Mouse (Mus musculus) MEL (cell line): Measurements from ENCODE around the gene Gtf3c2. TPM values are rescaled to one million over a fixed set of nuclear protein-coding genes. Genes with fewer than 3 reads are reported as not detected.
A peak's percentile ranks its signal among the peaks of the same experiment; 100 is the strongest.

Experiments used
- DNase-seq: peaks from one replicate; pipeline ENCODE4 v3.0.0; 2011; ENCODE audit warnings: low read depth, low spot score
- H3K27ac ChIP-seq: 2 replicates; pipeline ENCODE4 v1.5.1; 2012; ENCODE audit warnings: low read depth, mild to moderate bottlenecking, control low read depth, low read length, moderate library complexity; ENCODE audit not compliant: control insufficient read depth
- H3K27me3 ChIP-seq, 2 experiments: fragments of 150-350 bp in 1 of 2; sonication (generic) in 1 of 2; 2 replicates each; pipeline ENCODE4 v1.6.1; 2012; ENCODE audit warnings: low read length in 2 of 2, mild to moderate bottlenecking in 2 of 2, improper control_type of control experiment in 1 of 2, moderate library complexity in 1 of 2; ENCODE audit not compliant: insufficient read depth in 2 of 2, control insufficient read depth in 1 of 2
- H3K36me3 ChIP-seq, 2 experiments: 2 replicates each; pipeline ENCODE4 v1.6.1; 2012 to 2014; ENCODE audit warnings: low read length in 2 of 2, improper control_type of control experiment in 1 of 2, inconsistent platforms in 1 of 2, mild to moderate bottlenecking in 1 of 2; ENCODE audit not compliant: insufficient read depth in 2 of 2, control insufficient read depth in 1 of 2
- H3K4me1 ChIP-seq, 2 experiments: fragments of 150-350 bp in 1 of 2; sonication (generic) in 1 of 2; 2 replicates each; pipeline ENCODE4 v1.6.1; 2012; ENCODE audit warnings: low read length in 2 of 2, improper control_type of control experiment in 1 of 2, mild to moderate bottlenecking in 1 of 2; ENCODE audit not compliant: insufficient read depth in 2 of 2, control insufficient read depth in 1 of 2
- H3K4me3 ChIP-seq, 2 experiments: fragments of 150-350 bp in 1 of 2; sonication (generic) in 1 of 2; 2 replicates each; pipeline ENCODE4 v1.5.1; 2012; ENCODE audit warnings: low read depth in 2 of 2, low read length in 2 of 2, mild to moderate bottlenecking in 2 of 2, moderate library complexity in 2 of 2, control low read depth in 1 of 2, improper control_type of control experiment in 1 of 2; ENCODE audit not compliant: control insufficient read depth in 1 of 2, insufficient read depth in 1 of 2
- H3K79me2 ChIP-seq: 2 replicates; pipeline ENCODE4 v1.6.1; 2012; ENCODE audit warnings: mild to moderate bottlenecking, low read length, moderate library complexity; ENCODE audit not compliant: control insufficient read depth, poor library complexity, insufficient read depth
- H3K9ac ChIP-seq: 2 replicates; pipeline ENCODE4 v1.6.1; 2012; ENCODE audit warnings: low read depth, mild to moderate bottlenecking, control low read depth, low read length, moderate library complexity; ENCODE audit not compliant: control insufficient read depth, poor library complexity, severe bottlenecking
- H3K9me3 ChIP-seq: fragments of 150-350 bp; sonication (generic); replicated peaks from 2 replicates; pipeline ENCODE4 v1.6.1; 2012; ENCODE audit warnings: mild to moderate bottlenecking, low read length, improper control_type of control experiment, moderate library complexity; ENCODE audit not compliant: insufficient read depth
- BHLHE40 ChIP-seq: IDR thresholded peaks from 2 replicates; pipeline ENCODE4 v1.6.1; 2012; ENCODE audit warnings: low read depth, mild to moderate bottlenecking, inconsistent platforms, low read length, improper control_type of control experiment, borderline replicate concordance
- CHD1 ChIP-seq: IDR thresholded peaks from 2 replicates; pipeline ENCODE4 v1.6.1; 2012; ENCODE audit warnings: low read depth, mild to moderate bottlenecking, inconsistent platforms, low read length, improper control_type of control experiment
- CHD2 ChIP-seq: IDR thresholded peaks from 2 replicates; pipeline ENCODE4 v1.6.1; 2011; ENCODE audit warnings: low read length, improper control_type of control experiment
- CTCF ChIP-seq, 3 experiments: IDR thresholded peaks in 2 of 3; conservative IDR thresholded peaks in 1 of 3; 2 replicates each; pipeline ENCODE4 v1.5.1; 2011 to 2012; ENCODE audit warnings: low read length in 3 of 3, low read depth in 2 of 3, mild to moderate bottlenecking in 2 of 3, improper control_type of control experiment in 1 of 3, inconsistent platforms in 1 of 3, mixed read lengths in 1 of 3, moderate library complexity in 1 of 3; ENCODE audit not compliant: control insufficient read depth in 1 of 3, insufficient read depth in 1 of 3, poor library complexity in 1 of 3, severe bottlenecking in 1 of 3
- ELF1 ChIP-seq: IDR thresholded peaks from 2 replicates; pipeline ENCODE4 v1.6.1; 2014; ENCODE audit warnings: low read depth, mild to moderate bottlenecking, inconsistent platforms, low read length, improper control_type of control experiment, moderate library complexity
- EP300 ChIP-seq, 2 experiments: IDR thresholded peaks; 2 replicates each; pipeline ENCODE4 v1.6.1; 2011; ENCODE audit warnings: improper control_type of control experiment in 2 of 2, low read length in 2 of 2, low read depth in 1 of 2, mild to moderate bottlenecking in 1 of 2
- ETS1 ChIP-seq: IDR thresholded peaks from 2 replicates; pipeline ENCODE4 v1.6.1; 2012; ENCODE audit warnings: low read depth, mild to moderate bottlenecking, inconsistent platforms, low read length, improper control_type of control experiment, moderate library complexity
- GATA1 ChIP-seq: IDR thresholded peaks from 2 replicates; pipeline ENCODE4 v1.6.1; 2011; ENCODE audit warnings: low read depth, low read length, improper control_type of control experiment
- HCFC1 ChIP-seq: IDR thresholded peaks from 2 replicates; pipeline ENCODE4 v1.6.1; 2012; ENCODE audit warnings: low read depth, mild to moderate bottlenecking, inconsistent platforms, low read length, improper control_type of control experiment, moderate library complexity
- JUND ChIP-seq: IDR thresholded peaks from 2 replicates; pipeline ENCODE4 v1.6.1; 2011; ENCODE audit warnings: low read depth, mild to moderate bottlenecking, improper control_type of control experiment, low read length
- KAT2A ChIP-seq: conservative IDR thresholded peaks from 2 replicates; pipeline ENCODE4 v1.6.1; 2012; ENCODE audit warnings: low read depth, low read length, improper control_type of control experiment, inconsistent platforms
- MAFK ChIP-seq: IDR thresholded peaks from 2 replicates; pipeline ENCODE4 v1.6.1; 2011; ENCODE audit warnings: low read depth, mild to moderate bottlenecking, low read length, improper control_type of control experiment, borderline replicate concordance
- MAX ChIP-seq: IDR thresholded peaks from 2 replicates; pipeline ENCODE4 v1.6.1; 2011; ENCODE audit warnings: low read length, improper control_type of control experiment
- MAZ ChIP-seq: IDR thresholded peaks from 2 replicates; pipeline ENCODE4 v1.6.1; 2012; ENCODE audit warnings: low read depth, mild to moderate bottlenecking, inconsistent platforms, low read length, improper control_type of control experiment
- MEF2A ChIP-seq: IDR thresholded peaks from 2 replicates; pipeline ENCODE4 v1.6.1; 2014; ENCODE audit warnings: low read depth, mild to moderate bottlenecking, inconsistent platforms, low read length, improper control_type of control experiment; ENCODE audit not compliant: poor library complexity, insufficient replicate concordance, severe bottlenecking; ENCODE audit errors: extremely low read depth
- MXI1 ChIP-seq: IDR thresholded peaks from 2 replicates; pipeline ENCODE4 v1.6.1; 2011; ENCODE audit warnings: mild to moderate bottlenecking, low read depth, low read length, improper control_type of control experiment
- MYB ChIP-seq: IDR thresholded peaks from 2 replicates; pipeline ENCODE4 v1.6.1; 2011; ENCODE audit warnings: mild to moderate bottlenecking, low read depth, low read length, improper control_type of control experiment
- MYC ChIP-seq: IDR thresholded peaks from 2 replicates; pipeline ENCODE4 v1.6.1; 2011; ENCODE audit warnings: low read depth, mild to moderate bottlenecking, low read length, improper control_type of control experiment, moderate library complexity
- POLR2A ChIP-seq, 2 experiments: IDR thresholded peaks; 2 replicates each; pipeline ENCODE4 v1.6.1; 2011 to 2012; ENCODE audit warnings: low read length in 2 of 2, mild to moderate bottlenecking in 2 of 2, control low read depth in 1 of 2, improper control_type of control experiment in 1 of 2, low read depth in 1 of 2, moderate library complexity in 1 of 2; ENCODE audit not compliant: control insufficient read depth in 1 of 2, insufficient read depth in 1 of 2, poor library complexity in 1 of 2
- POLR2AphosphoS2 ChIP-seq: IDR thresholded peaks from 2 replicates; pipeline ENCODE4 v1.6.1; 2011; ENCODE audit warnings: low read length, improper control_type of control experiment
- POLR2AphosphoS5 ChIP-seq: IDR thresholded peaks from 2 replicates; pipeline ENCODE4 v1.6.1; 2012; ENCODE audit warnings: low read depth, borderline replicate concordance, mild to moderate bottlenecking, inconsistent platforms, low read length, moderate library complexity, mixed read lengths
- RAD21 ChIP-seq: IDR thresholded peaks from 2 replicates; pipeline ENCODE4 v1.6.1; 2011; ENCODE audit warnings: mild to moderate bottlenecking, low read depth, low read length, improper control_type of control experiment
- RCOR1 ChIP-seq: IDR thresholded peaks from 2 replicates; pipeline ENCODE4 v1.6.1; 2012; ENCODE audit warnings: low read depth, mild to moderate bottlenecking, inconsistent platforms, low read length, improper control_type of control experiment
- SIN3A ChIP-seq: IDR thresholded peaks from 2 replicates; pipeline ENCODE4 v1.6.1; 2012; ENCODE audit warnings: low read length, improper control_type of control experiment, inconsistent platforms
- SMC3 ChIP-seq: IDR thresholded peaks from 2 replicates; pipeline ENCODE4 v1.6.1; 2011; ENCODE audit warnings: low read depth, low read length, improper control_type of control experiment
- TAL1 ChIP-seq: IDR thresholded peaks from 2 replicates; pipeline ENCODE4 v1.6.1; 2012; ENCODE audit warnings: mild to moderate bottlenecking, inconsistent platforms, low read length, moderate library complexity, mixed read lengths
- TBP ChIP-seq: IDR thresholded peaks from 2 replicates; pipeline ENCODE4 v1.8.0; 2011; ENCODE audit warnings: low read depth, low read length, improper control_type of control experiment
- TCF12 ChIP-seq: IDR thresholded peaks from 2 replicates; pipeline ENCODE4 v1.6.1; 2014; ENCODE audit warnings: low read depth, mild to moderate bottlenecking, inconsistent platforms, low read length, improper control_type of control experiment, moderate library complexity
- UBTF ChIP-seq: IDR thresholded peaks from 2 replicates; pipeline ENCODE4 v1.6.1; 2012; ENCODE audit warnings: low read depth, mild to moderate bottlenecking, inconsistent platforms, low read length, improper control_type of control experiment, moderate library complexity, borderline replicate concordance; ENCODE audit not compliant: insufficient read depth
- USF1 ChIP-seq: IDR thresholded peaks from 2 replicates; pipeline ENCODE4 v1.6.1; 2014; ENCODE audit warnings: low read depth, mild to moderate bottlenecking, inconsistent platforms, low read length, improper control_type of control experiment, moderate library complexity
- USF2 ChIP-seq, 2 experiments: IDR thresholded peaks; 2 replicates each; pipeline ENCODE4 v1.6.1; 2011 to 2012; ENCODE audit warnings: improper control_type of control experiment in 2 of 2, low read length in 2 of 2, borderline replicate concordance in 1 of 2, inconsistent platforms in 1 of 2, low read depth in 1 of 2, mild to moderate bottlenecking in 1 of 2; ENCODE audit not compliant: insufficient read depth in 1 of 2
- ZC3H11A ChIP-seq: IDR thresholded peaks from 2 replicates; pipeline ENCODE4 v1.6.1; 2012; ENCODE audit warnings: low read depth, mild to moderate bottlenecking, inconsistent platforms, low read length, improper control_type of control experiment
- ZKSCAN1 ChIP-seq: IDR thresholded peaks from 2 replicates; pipeline ENCODE4 v1.6.1; 2012; ENCODE audit warnings: low read depth, mild to moderate bottlenecking, inconsistent platforms, low read length, improper control_type of control experiment, moderate library complexity
- ZMIZ1 ChIP-seq: IDR thresholded peaks from 2 replicates; pipeline ENCODE4 v1.6.1; 2012; ENCODE audit warnings: low read depth, mild to moderate bottlenecking, inconsistent platforms, low read length, improper control_type of control experiment, moderate library complexity
- ZNF384 ChIP-seq: IDR thresholded peaks from 2 replicates; pipeline ENCODE4 v1.6.1; 2012; ENCODE audit warnings: low read depth, mild to moderate bottlenecking, inconsistent platforms, low read length, improper control_type of control experiment
- polyA plus RNA-seq, 2 experiments: library from polyadenylated mRNA; stranded (reverse) in 1 of 2; unstranded in 1 of 2; fragments of >175 nt in 1 of 2; fragments of >200 nt in 1 of 2; gene quantifications; 2 replicates each; pipeline versions ENCODE4 v1.2.1 to v1.2.4; 2012; ENCODE audit warnings: low replicate concordance in 2 of 2, low read depth in 1 of 2; ENCODE audit not compliant: insufficient read length in 2 of 2, insufficient read depth in 1 of 2, missing spikeins in 1 of 2
- total RNA-seq: library from RNA; depleted of rRNA; stranded (reverse); fragments of 300-350 nt; gene quantifications from 2 replicates; pipeline ENCODE4 v1.2.3, GENCODE M21; 2012

Gtf3c2 gene
- total and polyA plus RNA-seq, 3 experiments: 50.9 to 129 TPM; not detected in 1

DNA sequence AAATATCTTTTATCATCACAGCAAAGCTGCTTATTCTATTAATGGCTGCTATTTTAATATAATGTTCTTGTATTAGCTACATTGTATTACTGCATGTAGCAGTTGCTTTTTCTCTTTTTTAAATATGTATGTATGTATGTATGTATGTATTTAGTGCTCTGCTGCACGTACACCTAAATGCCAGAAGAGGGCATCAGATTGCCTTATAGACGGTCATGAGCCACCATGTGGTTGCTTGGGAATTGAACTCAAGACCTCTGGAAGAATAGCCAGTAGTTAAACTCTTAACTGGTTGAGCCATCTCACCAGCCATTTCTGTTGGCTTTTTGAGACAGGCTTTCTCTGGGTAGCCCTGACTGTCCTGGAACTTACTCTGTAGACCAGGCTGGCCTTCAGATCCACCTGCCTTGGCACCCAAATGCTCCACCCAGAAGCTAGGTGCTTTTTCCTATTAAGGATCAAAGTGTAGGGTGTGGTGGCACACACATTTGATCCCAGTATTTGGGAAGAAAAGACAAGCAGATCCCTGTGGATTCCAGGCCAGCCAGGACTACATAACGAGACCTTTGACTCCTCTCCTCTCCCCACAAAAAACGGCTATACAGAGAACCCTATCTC is 8.4 kb upstream of the Gtf3c2 start:
- Histone ChIP-seq H3K36me3 (peaks cover 5 to 23% of the 10 kb centered on the region in 2 experiments), H3K9ac (no peak overlapping the region), H3K9me3 (no peaks in the 10 kb centered on the region), H3K4me3 (no peak overlapping the region), H3K27ac (no peak overlapping the region), H3K27me3 (no peaks in the 10 kb centered on the region), H3K79me2 (peaks cover 15% of the 10 kb centered on the region), H3K4me1 (peaks cover 6 to 23% of the 10 kb centered on the region in 2 experiments)
- TF ChIP-seq SIN3A: peak; percentile 46; the same call in 1 of the 2 replicates
- peak; percentile 67 for TF ChIP-seq SMC3
- no peak for TF ChIP-seq UBTF
- no peak for TF ChIP-seq POLR2AphosphoS2
- TF ChIP-seq USF2 (IDR thresholded peaks at IDR 0.05; ENCODE audit: borderline replicate concordance in 1 of 2, insufficient read depth in 1 of 2, low read depth in 1 of 2, low read length in 2 of 2): no peak
- TF ChIP-seq JUND: no peak
- TF ChIP-seq RAD21: peak; percentile 53
- TF ChIP-seq ZNF384: 0 out of 2 replicates have a peak, but pooled peaks have one; percentile 21
- peak; percentile 41; the same call in 1 of the 2 replicates for TF ChIP-seq MXI1
- TF ChIP-seq TCF12: no peak
- TF ChIP-seq MAZ: no peak
- no peak for TF ChIP-seq BHLHE40
- TF ChIP-seq USF1: no peak
- TF ChIP-seq HCFC1: peak; percentile 23; the same call in 1 of the 2 replicates
- TF ChIP-seq MAFK: no peak
- no peak for TF ChIP-seq CHD2
- TF ChIP-seq CHD1: no peak
- no peak for TF ChIP-seq MYB
- peak; percentile 95 for TF ChIP-seq MYC
- peak; percentile 72 for TF ChIP-seq TBP
- no peak for TF ChIP-seq ELF1
- TF ChIP-seq EP300 (IDR thresholded peaks at IDR 0.05; ENCODE audit: low read depth in 1 of 2, low read length in 2 of 2): no peak
- TF ChIP-seq GATA1: no peak
- TF ChIP-seq KAT2A: no peak
- TF ChIP-seq MEF2A: no peak
- no peak for TF ChIP-seq ZMIZ1
- no peak for TF ChIP-seq ZKSCAN1
- TF ChIP-seq POLR2AphosphoS5: no peak
- no peak for TF ChIP-seq RCOR1
- no peak for TF ChIP-seq TAL1
- TF ChIP-seq MAX: peak; percentile 26; the same call in 1 of the 2 replicates
- no peak for TF ChIP-seq POLR2A (IDR thresholded peaks at IDR 0.05; ENCODE audit: control insufficient read depth in 1 of 2, insufficient read depth in 1 of 2, low read depth in 1 of 2, low read length in 2 of 2, poor library complexity in 1 of 2)
- no peak; the same call in 1 of the 2 replicates for TF ChIP-seq ZC3H11A
- TF ChIP-seq CTCF (IDR thresholded peaks at IDR 0.05 in 2 of 3, conservative IDR thresholded peaks at IDR 0.05 in 1 of 3; ENCODE audit: control insufficient read depth in 1 of 3, insufficient read depth in 1 of 3, low read depth in 2 of 3, low read length in 3 of 3, poor library complexity in 1 of 3, severe bottlenecking in 1 of 3): peak; percentile 59 to 89 (median 67)
- TF ChIP-seq ETS1: no peak
- peak; percentile 80 for DNase-seq
